Mouse (Mus musculus) spleen, adult 2 months (tissue): ENCODE measurements around the gene Cdk18.

Experiments
- CTCF ChIP-seq: fragments of 200-500 bp; IDR thresholded peaks from 2 replicates; pipeline ENCODE4 v1.5.1; 2011; ENCODE audit warnings: mild to moderate bottlenecking, inconsistent platforms; ENCODE audit not compliant: insufficient read depth, insufficient read length, insufficient replicate concordance; ENCODE audit errors: extremely low read depth
- POLR2A ChIP-seq: fragments of 200-500 bp; IDR thresholded peaks from 2 replicates; pipeline ENCODE4 v1.6.1; 2011; ENCODE audit warnings: low read depth, low read length, inconsistent platforms

DNA sequence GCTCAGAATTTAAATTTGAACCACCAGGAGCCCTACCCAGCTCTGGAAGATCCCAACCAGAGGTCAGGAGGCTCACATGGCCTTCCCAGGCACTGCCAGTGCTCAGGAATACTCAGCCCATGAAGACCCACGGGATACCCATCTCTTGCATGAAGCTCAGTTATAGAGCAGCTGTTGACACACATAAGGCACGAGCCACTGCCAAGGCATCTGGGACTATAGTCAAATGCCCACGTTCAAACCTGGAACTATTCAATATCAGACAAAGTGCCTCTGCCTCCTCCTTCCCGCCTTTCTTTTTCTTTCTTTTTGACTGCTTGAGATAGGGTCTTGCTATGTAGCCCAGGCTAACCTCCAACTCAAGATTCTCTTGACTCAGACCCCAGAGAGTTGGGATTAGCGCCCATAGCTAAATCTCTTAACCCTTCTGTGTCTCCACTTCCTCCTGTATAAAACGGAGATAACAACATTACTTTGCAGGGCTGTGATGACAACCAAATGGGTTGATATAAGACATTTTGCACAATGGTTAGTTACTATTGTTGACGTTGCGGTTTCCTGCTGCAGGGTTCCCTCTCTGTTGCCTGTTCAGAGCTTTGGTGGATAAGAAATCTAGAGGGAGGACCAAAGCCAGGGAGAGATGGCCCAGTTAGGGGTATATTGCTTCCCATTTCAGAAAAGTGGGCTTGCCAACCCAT, 73.9 kb downstream of the Cdk18 start:
- TF ChIP-seq POLR2A = no peak
- TF ChIP-seq CTCF = no peak
